Mouse (Mus musculus): ENCODE measurements around the gene Herc3.
A peak's percentile ranks its signal among the peaks of the same experiment; 100 is the strongest.
"Not testable (repeated sequence)": the region's sequence is repeated elsewhere in the genome, so short reads cannot be mapped to it uniquely, and the experiment has no call there.

Herc3 gene

GRCm38 (mm10) chr6:58831232-58832009 lies at the start of gene Herc3:
Gene Herc3 (plus strand): TSS chr6:58831465.
- DNase-seq = peak; percentile 89

- no peak for DNase-seq
Measured at GRCm38 (mm10) chr6:58801394-58801793, 29.9 kb upstream of the Herc3 start.

GRCm38 (mm10) chr6:58814381-58814780 lies 16.9 kb upstream of the Herc3 start:
- DNase-seq = no peak

GRCm38 (mm10) chr6:58817037-58817436 lies 14.2 kb upstream of the Herc3 start:
- not testable (repeated sequence) for DNase-seq

- no peak for DNase-seq
Measured at GRCm38 (mm10) chr6:58825619-58826018, 5.6 kb upstream of the Herc3 start.

GRCm38 (mm10) chr6:58826089-58826488 lies 5.2 kb upstream of the Herc3 start:
- no peak for DNase-seq

GRCm38 (mm10) chr6:58828582-58828981 lies 2.7 kb upstream of the Herc3 start:
- no peak for DNase-seq

- DNase-seq = no peak
Measured at GRCm38 (mm10) chr6:58830840-58831231, 429 bp upstream of the Herc3 start.

GRCm38 (mm10) chr6:58832591-58833018 lies 1.3 kb downstream of the Herc3 start:
- no peak for DNase-seq

GRCm38 (mm10) chr6:58834470-58834869 lies 3.2 kb downstream of the Herc3 start:
- no peak for DNase-seq

GRCm38 (mm10) chr6:58835591-58835990 lies 4.3 kb downstream of the Herc3 start:
- no peak for DNase-seq

- DNase-seq = no peak
Measured at GRCm38 (mm10) chr6:58836476-58836875, 5.2 kb downstream of the Herc3 start.

- DNase-seq = no peak
Measured at GRCm38 (mm10) chr6:58837917-58838316, 6.7 kb downstream of the Herc3 start.

- no peak for DNase-seq
Measured at GRCm38 (mm10) chr6:58841208-58841607, 9.9 kb downstream of the Herc3 start.

- DNase-seq = no peak
Measured at GRCm38 (mm10) chr6:58842186-58842585, 10.9 kb downstream of the Herc3 start.

GRCm38 (mm10) chr6:58843580-58843979 lies 12.3 kb downstream of the Herc3 start:
- DNase-seq = no peak

- no peak for DNase-seq
Measured at GRCm38 (mm10) chr6:58844188-58844822, 13.0 kb downstream of the Herc3 start.

GRCm38 (mm10) chr6:58846850-58847692 lies 15.8 kb downstream of the Herc3 start:
- no peak for DNase-seq

- no peak for DNase-seq
Measured at GRCm38 (mm10) chr6:58847836-58848235, 16.6 kb downstream of the Herc3 start.

GRCm38 (mm10) chr6:58849356-58849755 lies 18.1 kb downstream of the Herc3 start:
- no peak for DNase-seq

GRCm38 (mm10) chr6:58855676-58856367 lies 24.6 kb downstream of the Herc3 start:
- no peak for DNase-seq

- peak; percentile 44 for DNase-seq
Measured at GRCm38 (mm10) chr6:58856494-58856893, 25.2 kb downstream of the Herc3 start.

- DNase-seq = no peak
Measured at GRCm38 (mm10) chr6:58859517-58859916, 28.3 kb downstream of the Herc3 start.

All from cerebellum, adult 9-11 months (tissue).